Mouse (Mus musculus) kidney, adult 2 months (tissue): ENCODE data around the gene Slc4a4. TPM values are rescaled to one million over a fixed set of nuclear protein-coding genes. Genes with fewer than 3 reads are reported as not detected.

Experiments
- DNase-seq: peaks from one replicate; pipeline ENCODE4 v3.0.0; 2021
- H3K27ac ChIP-seq: fragments of 200-500 bp; 2 replicates; pipeline ENCODE4 v1.5.1; 2012; ENCODE audit warnings: low read depth, low read length, control low read depth, inconsistent platforms; ENCODE audit not compliant: insufficient read depth
- H3K27me3 ChIP-seq: fragments of 200-500 bp; replicated peaks from 2 replicates; pipeline ENCODE4 v1.6.1; 2012; ENCODE audit warnings: mild to moderate bottlenecking, moderate library complexity, low read length, inconsistent platforms; ENCODE audit not compliant: control insufficient read depth, insufficient read depth
- H3K36me3 ChIP-seq: fragments of 200-500 bp; 2 replicates; pipeline ENCODE4 v1.6.1; 2012; ENCODE audit warnings: mild to moderate bottlenecking, moderate library complexity, low read length, inconsistent platforms; ENCODE audit not compliant: control insufficient read depth, insufficient read depth
- H3K4me1 ChIP-seq: fragments of 200-500 bp; 2 replicates; pipeline ENCODE4 v1.6.1; 2011; ENCODE audit warnings: low read length; ENCODE audit not compliant: control insufficient read depth, insufficient read depth
- H3K4me3 ChIP-seq: fragments of 200-500 bp; 2 replicates; pipeline ENCODE4 v1.5.1; 2011; ENCODE audit warnings: mild to moderate bottlenecking, low read depth, low read length, control low read depth; ENCODE audit not compliant: insufficient read depth
- CTCF ChIP-seq: fragments of 200-500 bp; conservative IDR thresholded peaks from 2 replicates; pipeline ENCODE4 v1.5.1; 2011; ENCODE audit warnings: low read depth, mild to moderate bottlenecking, control low read depth, low read length, moderate library complexity, mixed read lengths; ENCODE audit not compliant: insufficient read depth, insufficient read length
- POLR2A ChIP-seq: fragments of 200-500 bp; IDR thresholded peaks from one replicate; pipeline ENCODE4 v1.6.1; 2011; ENCODE audit warnings: low read depth, low read length, control low read depth
- WGBS: fragments of 180-500 bp; shearing (Covaris S2); methylation state at CpG from one replicate; pipeline ENCODE4 v1.1.7; 2018; 5-methylcytosine and 5-hydroxymethylcytosine counted together
- polyA plus RNA-seq: library from polyadenylated mRNA; depleted of rRNA; stranded (reverse); fragments of >200 nt; gene quantifications from 2 replicates; pipeline ENCODE4 v1.2.3, GENCODE M21; 2012

Slc4a4 gene
- polyA plus RNA-seq, 1 experiment = 195 TPM

- H3K27me3 ChIP-seq = no peaks in the 10 kb centered on the region
- TF ChIP-seq POLR2A (no peak), CTCF (no peak)
- WGBS = 42% methylated on average over 4 of the region's 4 CpGs
- H3K4me1 ChIP-seq = no peaks in the 10 kb centered on the region; the same call in 1 of the 2 replicates
- H3K27ac ChIP-seq = peak overlapping the region; percentile 94
- peak; percentile 94 for DNase-seq
- peaks cover 4% of the 10 kb centered on the region; the same call in 1 of the 2 replicates for H3K36me3 ChIP-seq
- H3K4me3 ChIP-seq = peak overlapping the region; percentile 94; the same call in 1 of the 2 replicates
These were observed 141.0 kb downstream of the Slc4a4 start for GRCm38 (mm10) chr5:89027518-89028085.

DNA sequence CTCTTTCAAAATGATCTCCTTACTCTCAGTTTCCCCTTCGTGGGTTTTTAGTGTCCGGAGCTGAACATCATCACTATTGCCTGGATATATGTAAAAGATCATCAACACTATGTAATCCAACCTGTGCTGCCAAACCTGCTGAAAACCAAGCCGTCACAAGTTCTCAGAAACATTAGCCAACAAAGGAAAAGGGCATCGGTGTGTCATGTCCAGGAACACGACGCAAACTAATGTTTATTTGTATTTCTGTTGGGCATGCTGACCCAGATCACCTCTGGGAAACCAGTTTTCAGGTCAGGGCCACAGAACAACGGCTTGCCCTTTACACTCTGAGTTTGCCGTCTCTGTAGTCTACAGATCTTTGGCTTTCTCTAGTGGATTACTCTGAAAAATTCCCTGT is 146.0 kb downstream of the Slc4a4 start:
- Histone ChIP-seq H3K4me3 (peak overlapping the region; percentile 6), H3K27me3 (no peaks in the 10 kb centered on the region), H3K27ac (peak overlapping the region; percentile 57), H3K4me1 (peaks cover 12% of the 10 kb centered on the region; the same call in 1 of the 2 replicates), H3K36me3 (peaks cover 5% of the 10 kb centered on the region; the same call in 1 of the 2 replicates)
- DNase-seq = peak; percentile 60
- WGBS = 44% methylated on average over 8 of the region's 8 CpGs
- TF ChIP-seq POLR2A (no peak), CTCF (no peak)

GRCm38 (mm10) chr5:89033256-89033655 is 146.6 kb downstream of the Slc4a4 start:
- DNase-seq = peak; percentile 64

DNA sequence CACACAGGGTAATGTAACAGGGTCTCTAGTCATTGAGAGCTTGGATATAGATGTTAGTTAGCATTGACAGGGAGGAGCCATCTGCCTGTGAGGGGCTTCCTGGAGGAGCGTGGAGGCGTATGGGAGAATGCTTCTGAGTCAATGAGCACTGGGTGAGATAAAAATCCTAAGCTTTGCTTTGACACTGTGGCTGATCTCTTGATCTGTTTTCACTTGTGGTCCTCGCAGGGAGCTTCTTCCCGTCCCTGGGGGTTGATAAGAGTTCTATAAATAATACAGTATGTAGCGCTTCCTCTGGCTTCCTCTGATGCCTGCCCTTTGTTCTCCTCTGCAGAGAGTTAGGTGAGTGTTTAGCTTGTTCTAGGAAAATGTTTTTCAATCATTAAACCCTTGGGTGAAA is 149.5 kb downstream of the Slc4a4 start:
- TF ChIP-seq CTCF = no peak
- no peak for TF ChIP-seq POLR2A
- no peak overlapping the region for H3K4me3 ChIP-seq
- no peaks in the 10 kb centered on the region for H3K27me3 ChIP-seq
- 32% methylated on average over 5 of the region's 5 CpGs for WGBS
- peak; percentile 58 for DNase-seq
- H3K4me1 ChIP-seq = peaks cover 12% of the 10 kb centered on the region; the same call in 1 of the 2 replicates
- H3K36me3 ChIP-seq = peaks cover 12% of the 10 kb centered on the region
- H3K27ac ChIP-seq = peak overlapping the region; percentile 71

More at GRCm38 (mm10) chr5:89033256-89033655, 146.6 kb downstream of the Slc4a4 start:
- TF ChIP-seq CTCF (no peak), POLR2A (no peak)
- no peak overlapping the region for H3K4me3 ChIP-seq
- WGBS = 50% methylated on average over 4 of the region's 4 CpGs
- peak overlapping the region; percentile 68; the same call in 1 of the 2 replicates for H3K27ac ChIP-seq
- H3K36me3 ChIP-seq = peaks cover 5% of the 10 kb centered on the region; the same call in 1 of the 2 replicates
- no peaks in the 10 kb centered on the region for H3K27me3 ChIP-seq
- peaks cover 12% of the 10 kb centered on the region; the same call in 1 of the 2 replicates for H3K4me1 ChIP-seq

DNA sequence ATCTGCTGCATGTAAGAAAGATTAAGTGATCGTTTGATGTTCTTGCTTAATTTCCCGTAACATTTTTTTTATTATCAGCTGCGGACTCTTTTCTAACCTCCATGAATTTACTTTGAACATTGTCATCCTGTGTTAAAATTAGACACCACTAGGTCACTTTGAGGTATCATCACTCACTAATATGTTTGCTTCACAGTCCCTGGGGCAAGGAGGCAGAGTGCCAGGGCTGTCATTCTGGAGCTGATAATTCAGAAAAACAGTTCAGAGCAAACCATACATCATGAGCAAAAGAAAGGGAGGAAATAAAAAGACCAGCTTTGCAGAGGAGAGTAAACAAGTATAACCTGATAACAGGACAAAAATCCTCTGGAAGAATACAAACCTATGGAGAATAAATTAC is 154.2 kb downstream of the Slc4a4 start:
- no peak overlapping the region for H3K4me3 ChIP-seq
- no peak overlapping the region for H3K27ac ChIP-seq
- DNase-seq = no peak

GRCm38 (mm10) chr5:89043846-89044245 is 157.2 kb downstream of the Slc4a4 start:
- TF ChIP-seq CTCF (no peak), POLR2A (no peak)
- Histone ChIP-seq H3K36me3 (peaks cover 15% of the 10 kb centered on the region), H3K4me3 (no peak overlapping the region), H3K27me3 (no peaks in the 10 kb centered on the region), H3K27ac (no peak overlapping the region), H3K4me1 (peaks cover 7% of the 10 kb centered on the region; the same call in 1 of the 2 replicates)
- DNase-seq = no peak
- 52% methylated on average over 5 of the region's 5 CpGs for WGBS

More for the DNA sequence above, 154.2 kb downstream of the Slc4a4 start:
- no peak for TF ChIP-seq CTCF
- no peak for TF ChIP-seq POLR2A
- WGBS = 40% methylated on average over 3 of the region's 3 CpGs
- Histone ChIP-seq H3K36me3 (peaks cover 10% of the 10 kb centered on the region), H3K27me3 (no peaks in the 10 kb centered on the region), H3K4me1 (peaks cover 11% of the 10 kb centered on the region; the same call in 1 of the 2 replicates)

- Histone ChIP-seq H3K27ac (no peak overlapping the region), H3K4me3 (no peak overlapping the region), H3K27me3 (no peaks in the 10 kb centered on the region), H3K4me1 (peaks cover 7% of the 10 kb centered on the region; the same call in 1 of the 2 replicates), H3K36me3 (peaks cover 14% of the 10 kb centered on the region)
- 78% methylated on average over 5 of the region's 5 CpGs for WGBS
- TF ChIP-seq CTCF (no peak), POLR2A (no peak)
- DNase-seq = no peak
These were observed 158.2 kb downstream of the Slc4a4 start for GRCm38 (mm10) chr5:89044801-89045200.
